Mouse (Mus musculus): Measurements from ENCODE around the gene Tex35.
A peak's percentile ranks its signal among the peaks of the same experiment; 100 is the strongest.

Gene Tex35

GRCm38 (mm10) chr1:157081076-157081804 is 27.2 kb downstream of the Tex35 start:
- peak in 1 of 2 experiments; percentile 36 for DNase-seq

- no peak for DNase-seq
Observed at GRCm38 (mm10) chr1:157080071-157080470, 28.4 kb downstream of the Tex35 start.

GRCm38 (mm10) chr1:157079384-157080025 is 29.0 kb downstream of the Tex35 start:
- peak; percentile 41 to 70 for DNase-seq

GRCm38 (mm10) chr1:157076781-157077705 is 31.4 kb downstream of the Tex35 start:
- peak; percentile 94 to 98 for DNase-seq

DNA sequence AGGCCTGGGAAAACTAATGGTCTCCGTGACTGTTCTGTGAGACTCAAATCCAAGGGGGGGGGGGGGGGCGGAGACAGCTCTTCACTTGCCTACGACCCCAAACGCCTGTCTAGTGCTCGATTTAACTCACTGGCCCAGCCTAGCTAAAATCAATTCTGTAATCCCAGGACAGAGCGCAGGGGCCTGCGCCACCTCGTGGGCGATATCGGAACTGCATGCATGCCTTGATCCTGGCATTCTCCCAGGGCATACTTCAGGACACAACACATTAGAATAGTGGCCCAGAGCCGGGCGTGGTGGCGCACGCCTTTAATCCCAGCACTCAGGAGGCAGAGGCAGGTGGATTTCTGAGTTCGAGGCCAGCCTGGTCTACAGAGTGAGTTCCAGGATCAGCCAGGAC is 32.2 kb downstream of the Tex35 start:
- DNase-seq = peak; percentile 93 to 94

GRCm38 (mm10) chr1:157074937-157075336 is 33.5 kb downstream of the Tex35 start:
- DNase-seq = no peak

DNA sequence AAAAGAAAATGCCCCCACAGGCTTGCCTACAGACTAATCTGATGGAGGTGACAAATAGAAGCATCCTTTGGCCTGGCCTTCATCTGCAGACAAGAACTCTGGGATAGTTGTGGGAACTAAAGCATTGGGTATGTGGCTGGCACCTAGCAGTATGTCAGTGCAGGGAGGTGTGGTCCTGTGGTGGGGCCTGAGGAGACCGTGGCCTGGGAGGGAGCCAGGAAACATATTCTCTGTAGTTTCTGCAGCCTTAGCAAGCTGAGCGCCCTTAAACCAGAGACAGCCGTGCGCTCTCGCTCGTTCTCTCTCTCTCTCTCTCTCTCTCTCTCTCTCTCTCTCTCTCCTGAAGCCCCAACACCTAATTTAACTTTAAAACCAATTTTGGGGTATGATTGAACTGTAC is 34.1 kb downstream of the Tex35 start:
- no peak for DNase-seq

DNA sequence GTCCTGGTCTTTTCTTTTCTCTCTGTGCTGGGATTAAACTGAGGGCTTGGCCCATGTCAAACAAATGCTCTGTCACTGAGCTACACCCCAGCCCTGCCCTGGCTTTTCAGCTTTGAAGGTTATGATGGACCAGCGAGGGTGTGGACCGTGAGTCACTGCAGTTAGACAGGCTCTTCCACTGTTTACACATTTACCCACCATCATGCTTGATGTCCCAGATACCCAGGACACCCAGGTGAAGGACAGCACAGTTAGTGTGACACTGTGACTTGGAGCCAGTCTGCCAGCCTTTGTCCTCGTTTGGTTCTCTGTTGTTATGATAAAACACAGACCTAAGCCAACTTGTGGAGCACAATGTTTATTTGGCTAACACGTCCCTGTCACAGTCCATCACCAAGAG is 34.9 kb downstream of the Tex35 start:
- DNase-seq = no peak

DNA sequence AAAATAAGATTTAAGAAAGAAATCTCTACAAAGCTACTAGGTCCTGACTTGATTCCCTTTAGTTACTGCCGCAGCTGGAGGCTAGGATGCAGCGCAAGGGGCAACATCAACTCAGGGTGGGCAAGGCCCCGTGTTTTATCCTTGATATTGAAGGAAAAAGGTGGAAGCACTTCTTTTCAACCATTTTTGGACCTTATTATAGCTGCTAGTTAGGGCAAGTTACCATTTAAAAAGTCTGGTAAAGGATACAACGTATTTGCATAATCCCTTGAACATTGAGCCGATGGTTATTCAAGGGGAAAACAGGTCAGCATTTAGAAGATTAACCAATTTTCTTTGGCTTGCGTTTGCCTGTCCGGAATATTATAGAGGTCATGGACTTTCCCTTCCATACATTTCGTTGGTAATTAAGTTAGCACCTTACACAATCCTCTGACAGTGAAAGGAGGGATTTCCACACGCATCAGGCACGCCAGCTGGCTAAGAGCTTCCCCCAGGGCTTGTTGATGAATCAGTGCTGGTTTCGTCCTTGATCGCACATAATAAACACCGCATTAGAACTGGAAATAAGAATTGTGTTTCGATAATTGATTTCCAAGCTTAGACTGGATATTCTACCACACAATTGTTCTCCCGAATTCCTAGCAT is 39.2 kb downstream of the Tex35 start:
- DNase-seq = no peak

GRCm38 (mm10) chr1:157068316-157068715 is 40.2 kb downstream of the Tex35 start:
- no peak for DNase-seq

DNA sequence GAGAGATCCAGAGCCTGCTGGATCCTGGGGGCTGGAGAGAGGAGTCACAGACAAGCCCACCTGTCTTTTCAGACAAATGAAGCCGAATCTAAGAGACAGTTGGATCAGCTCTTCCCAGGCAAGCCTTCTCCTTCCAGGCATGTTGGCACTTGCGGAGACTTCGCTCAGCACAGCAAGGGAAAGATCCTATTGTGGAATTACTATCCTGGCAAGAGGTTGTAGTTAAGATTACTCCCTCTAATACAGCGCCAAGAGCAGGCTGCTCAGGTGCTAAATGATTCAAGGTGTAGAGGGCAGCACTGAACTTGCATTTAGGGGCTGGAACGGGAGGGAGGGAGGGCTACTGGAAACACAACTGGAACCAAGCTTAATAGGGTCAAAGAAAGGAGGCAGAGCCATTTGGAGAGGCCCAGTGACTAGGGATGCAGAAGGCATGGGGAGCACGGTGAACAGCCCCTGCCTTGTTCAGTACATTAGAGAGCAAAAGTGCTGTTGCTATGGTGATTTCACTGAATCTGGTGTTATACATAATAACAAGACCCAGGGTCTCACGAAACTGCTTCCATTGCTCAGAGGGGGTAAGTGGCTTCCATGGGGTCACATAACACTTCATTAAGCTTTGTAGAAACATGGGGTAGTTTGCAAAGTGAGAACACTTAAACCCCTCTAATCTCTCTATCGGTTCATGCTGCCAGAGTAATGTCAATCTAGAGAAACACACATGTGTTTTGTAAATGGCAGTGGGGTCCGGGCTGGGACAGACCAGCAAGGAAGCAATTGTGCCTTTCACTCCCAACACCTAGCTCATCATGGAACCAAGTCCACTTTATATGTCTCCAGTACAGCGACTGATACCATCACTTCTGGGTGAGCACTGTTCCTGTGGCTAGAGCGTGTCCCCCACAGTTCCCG is 42.4 kb downstream of the Tex35 start:
- no peak for DNase-seq

DNA sequence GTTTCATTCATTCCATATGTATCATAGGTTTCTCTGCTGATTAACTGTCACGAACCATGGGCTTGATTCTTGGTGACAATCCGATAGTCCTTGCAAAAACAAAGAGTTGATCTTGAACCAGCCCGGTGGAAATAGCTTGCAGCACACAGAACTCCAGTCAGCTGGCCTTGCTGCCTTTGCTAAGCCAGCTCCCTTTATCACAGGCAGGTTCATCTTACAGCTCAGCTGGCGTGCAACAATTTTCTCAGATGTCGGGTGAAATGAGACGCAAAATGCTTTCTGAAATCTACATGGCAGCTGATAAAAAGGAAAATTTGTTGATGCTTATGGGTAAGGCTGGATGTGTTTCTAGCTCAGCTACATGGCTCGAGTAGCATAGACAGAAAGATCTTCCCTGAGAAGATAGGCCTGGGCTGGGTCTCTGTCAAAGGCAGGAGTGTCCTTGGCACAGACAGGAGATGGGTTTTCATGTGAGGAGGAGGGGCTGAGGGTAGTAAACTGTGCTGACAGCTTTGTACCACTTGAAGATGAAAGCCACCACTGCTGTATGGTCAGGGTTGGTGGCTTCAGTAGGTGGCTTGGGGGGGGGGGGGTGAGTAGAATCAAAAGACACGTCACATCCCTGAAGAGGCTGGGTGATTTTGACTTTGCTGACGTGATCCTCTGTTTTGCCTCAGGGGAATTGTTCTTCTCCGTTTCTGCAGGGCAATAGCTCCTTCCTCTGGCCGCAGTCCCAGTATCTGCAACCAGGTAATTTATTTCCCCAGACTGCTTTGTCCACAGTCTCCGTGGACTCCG is 45.0 kb downstream of the Tex35 start:
- peak in 1 of 2 experiments; percentile 29 for DNase-seq

DNA sequence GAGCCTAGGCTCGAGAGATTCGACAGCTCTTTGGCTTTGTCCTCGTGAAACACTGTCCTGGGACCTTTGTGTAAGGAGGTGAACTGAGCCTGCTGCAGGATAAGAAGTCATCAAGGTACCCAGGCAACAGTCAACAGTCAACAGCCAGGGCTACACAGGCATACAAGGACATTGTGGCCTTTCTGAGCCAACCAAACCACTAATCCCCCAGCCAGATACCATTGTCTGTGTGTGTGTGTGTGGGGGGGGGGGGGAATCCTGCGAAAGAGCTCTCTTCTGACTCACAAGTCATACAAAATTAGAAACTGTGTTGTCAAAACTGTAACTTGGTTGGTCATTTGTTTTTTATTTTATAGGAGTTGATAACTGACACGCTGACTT is 46.0 kb downstream of the Tex35 start:
- no peak for DNase-seq

DNA sequence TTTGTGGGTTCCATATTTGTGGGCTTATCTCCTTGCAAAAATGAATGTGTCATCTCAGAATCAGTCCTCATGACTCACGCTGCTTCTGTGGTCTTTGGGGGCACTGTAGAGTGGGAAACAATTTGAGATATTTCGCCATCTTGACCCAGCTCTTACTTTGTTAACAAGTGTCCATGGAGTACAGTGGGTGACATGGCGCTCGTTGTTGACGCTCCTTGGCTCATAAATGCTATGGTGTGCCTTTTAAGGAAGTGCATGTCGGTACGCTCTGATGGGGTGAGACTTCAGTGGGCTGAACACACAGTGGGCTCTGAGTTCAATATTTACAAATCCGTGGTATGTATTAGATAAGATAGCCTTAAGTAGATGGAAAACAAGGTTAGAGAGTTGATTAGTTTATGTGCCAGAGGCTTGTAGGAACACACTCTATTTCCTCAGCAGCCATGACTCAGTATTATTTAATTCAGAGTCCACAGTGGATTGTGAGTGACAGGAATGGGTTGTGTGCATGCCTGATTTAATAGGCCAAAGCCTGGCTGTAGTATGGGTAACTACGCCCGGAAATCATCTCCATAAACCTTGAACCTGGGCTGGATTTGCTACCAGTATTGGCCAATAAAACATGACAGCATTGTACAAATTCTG is 46.6 kb downstream of the Tex35 start:
- no peak for DNase-seq

GRCm38 (mm10) chr1:157061170-157061569 is 47.3 kb downstream of the Tex35 start:
- no peak for DNase-seq

GRCm38 (mm10) chr1:157060441-157061135 is 47.9 kb downstream of the Tex35 start:
- no peak for DNase-seq

GRCm38 (mm10) chr1:157055901-157056300 is 52.6 kb downstream of the Tex35 start:
- DNase-seq = no peak

GRCm38 (mm10) chr1:157055288-157055831 is 53.1 kb downstream of the Tex35 start:
- no peak for DNase-seq

- no peak for DNase-seq
Observed at GRCm38 (mm10) chr1:157054659-157055058, 53.8 kb downstream of the Tex35 start.

Measured in cerebellum, postnatal 14 days (tissue).